Mouse (Mus musculus) embryonic facial prominence, embryonic 11.5 days (tissue): ENCODE results near the gene Chn1. TPM values are rescaled to one million over a fixed set of nuclear protein-coding genes. Genes with fewer than 3 reads are reported as not detected.

Experiments used
- ATAC-seq: fragments of 200-750 bp; cut with Nextera tagmentation; replicated peaks from 2 replicates; pipeline ENCODE4 v1.8.0; 2017; ENCODE audit warnings: low read depth; ENCODE audit not compliant: insufficient number of reproducible peaks, low FRiP score, low TSS enrichment
- DNase-seq: peaks from one replicate; pipeline ENCODE4 v3.0.0-alpha.2; 2015; ENCODE audit warnings: low spot score
- H3K27ac ChIP-seq: fragments of 300-500 bp; sonication (generic); replicated peaks from 2 replicates; pipeline ENCODE4 v1.5.1; 2014; ENCODE audit warnings: mild to moderate bottlenecking, low read depth, low read length, control low read depth
- H3K27me3 ChIP-seq: fragments of 300-500 bp; sonication (generic); 2 replicates; pipeline ENCODE4 v1.6.1; 2014; ENCODE audit warnings: mild to moderate bottlenecking, low read length, moderate library complexity, mixed read lengths; ENCODE audit not compliant: control insufficient read depth, insufficient read depth
- H3K36me3 ChIP-seq: fragments of 300-500 bp; sonication (generic); replicated peaks from 2 replicates; pipeline ENCODE4 v1.6.1; 2014; ENCODE audit warnings: low read depth, mild to moderate bottlenecking, low read length, moderate library complexity, mixed read lengths; ENCODE audit not compliant: control insufficient read depth, insufficient read depth
- H3K4me1 ChIP-seq: fragments of 300-500 bp; sonication (generic); 2 replicates; pipeline ENCODE4 v1.6.1; 2014; ENCODE audit warnings: low read length, mixed read lengths; ENCODE audit not compliant: control insufficient read depth, insufficient read depth
- H3K4me2 ChIP-seq: fragments of 300-500 bp; sonication (generic); 2 replicates; pipeline ENCODE4 v1.6.1; 2014; ENCODE audit warnings: low read depth, mild to moderate bottlenecking, control low read depth, low read length, moderate library complexity
- H3K4me3 ChIP-seq: fragments of 300-500 bp; sonication (generic); 2 replicates; pipeline ENCODE4 v1.5.1; 2014; ENCODE audit warnings: low read depth, low read length, control low read depth
- H3K9ac ChIP-seq: fragments of 300-500 bp; sonication (generic); replicated peaks from 2 replicates; pipeline ENCODE4 v1.6.1; 2014; ENCODE audit warnings: mild to moderate bottlenecking, control low read depth, low read length
- H3K9me3 ChIP-seq: fragments of 300-500 bp; sonication (generic); replicated peaks from 2 replicates; pipeline ENCODE4 v1.6.1; 2016; ENCODE audit warnings: mild to moderate bottlenecking, low read length, inconsistent platforms, mixed read lengths; ENCODE audit not compliant: control insufficient read depth
- WGBS: fragments of 180-500 bp; shearing (Covaris S2); extraction: QIAGEN DNeasy Blood & Tissue Kit; methylation state at CpG from one replicate; pipeline ENCODE4 v1.1.7; 2014; 5-methylcytosine and 5-hydroxymethylcytosine counted together
- polyA plus RNA-seq: library from polyadenylated mRNA; unstranded; fragments of >200 nt; fragmentation: Nextera tagmentation; extraction: Ambion mirVana; gene quantifications from 2 replicates; pipeline ENCODE4 v1.2.1, GENCODE M21; 2014

Chn1 gene
- polyA plus RNA-seq, 1 experiment from 2014 or later, result 61.1 TPM

- Histone ChIP-seq H3K9me3 (no peaks in the 10 kb centered on the region), H3K4me3 (no peak overlapping the region), H3K27me3 (no peaks in the 10 kb centered on the region), H3K27ac (no peak overlapping the region), H3K9ac (no peak overlapping the region), H3K36me3 (no peaks in the 10 kb centered on the region), H3K4me1 (no peaks in the 10 kb centered on the region), H3K4me2 (no peak overlapping the region)
- DNase-seq, result no peak
- no peak for ATAC-seq
- whole genome bisulfite sequencing, result 82% methylated on average over 4 of the region's 4 CpGs
Measured at GRCm38 (mm10) chr2:73654059-73654891, 120.9 kb downstream of the Chn1 start.

GRCm38 (mm10) chr2:73637688-73638087 lies 137.5 kb downstream of the Chn1 start:
- Histone ChIP-seq H3K27me3 (no peaks in the 10 kb centered on the region), H3K9ac (no peak overlapping the region), H3K36me3 (no peaks in the 10 kb centered on the region), H3K27ac (no peak overlapping the region), H3K4me1 (no peaks in the 10 kb centered on the region), H3K4me2 (no peak overlapping the region), H3K9me3 (no peaks in the 10 kb centered on the region), H3K4me3 (no peak overlapping the region)
- ATAC-seq (no peak), DNase-seq (no peak)
- WGBS, result 86% methylated on average over 6 of the region's 6 CpGs

- Histone ChIP-seq H3K27me3 (no peaks in the 10 kb centered on the region), H3K4me3 (no peak overlapping the region), H3K36me3 (no peaks in the 10 kb centered on the region), H3K9me3 (no peaks in the 10 kb centered on the region), H3K27ac (no peak overlapping the region), H3K4me1 (no peaks in the 10 kb centered on the region), H3K4me2 (no peak overlapping the region), H3K9ac (no peak overlapping the region)
- WGBS, result 90% methylated on average over 3 of the region's 3 CpGs
- ATAC-seq (no peak), DNase-seq (no peak)
Measured at GRCm38 (mm10) chr2:73636387-73636786, 138.8 kb downstream of the Chn1 start.

GRCm38 (mm10) chr2:73631816-73632215 lies 143.3 kb downstream of the Chn1 start:
- ATAC-seq (no peak), DNase-seq (no peak)
- no peaks in the 10 kb centered on the region for H3K36me3 ChIP-seq
- H3K9me3 ChIP-seq, result no peaks in the 10 kb centered on the region
- H3K27ac ChIP-seq, result no peak overlapping the region
- no peak overlapping the region for H3K9ac ChIP-seq
- no peak overlapping the region for H3K4me2 ChIP-seq
- H3K27me3 ChIP-seq, result no peaks in the 10 kb centered on the region
- H3K4me3 ChIP-seq, result no peak overlapping the region
- 91% methylated on average over 7 of the region's 7 CpGs for WGBS
- H3K4me1 ChIP-seq, result no peaks in the 10 kb centered on the region

- 54% methylated on average over 4 of the region's 4 CpGs for WGBS
- no peak overlapping the region for H3K4me2 ChIP-seq
- H3K27me3 ChIP-seq, result no peaks in the 10 kb centered on the region
- no peaks in the 10 kb centered on the region for H3K4me1 ChIP-seq
- no peak overlapping the region for H3K27ac ChIP-seq
- H3K36me3 ChIP-seq, result no peaks in the 10 kb centered on the region; the same call in 1 of the 2 replicates
- H3K9ac ChIP-seq, result no peak overlapping the region
- DNase-seq, result no peak
- no peak for ATAC-seq
- H3K4me3 ChIP-seq, result no peak overlapping the region
- H3K9me3 ChIP-seq, result no peaks in the 10 kb centered on the region
Measured at GRCm38 (mm10) chr2:73618486-73619052, 156.6 kb downstream of the Chn1 start.

GRCm38 (mm10) chr2:73616434-73617057 lies 158.6 kb downstream of the Chn1 start:
- Histone ChIP-seq H3K4me3 (no peak overlapping the region), H3K27ac (no peak overlapping the region), H3K4me1 (no peaks in the 10 kb centered on the region), H3K27me3 (no peaks in the 10 kb centered on the region), H3K4me2 (no peak overlapping the region), H3K36me3 (no peaks in the 10 kb centered on the region; the same call in 1 of the 2 replicates), H3K9me3 (no peaks in the 10 kb centered on the region), H3K9ac (no peak overlapping the region)
- ATAC-seq (no peak), DNase-seq (no peak)
- 67% methylated on average over 17 of the region's 17 CpGs for WGBS

- Histone ChIP-seq H3K9ac (no peak overlapping the region), H3K27me3 (no peaks in the 10 kb centered on the region), H3K4me3 (no peak overlapping the region), H3K27ac (no peak overlapping the region), H3K9me3 (no peaks in the 10 kb centered on the region), H3K4me1 (no peaks in the 10 kb centered on the region), H3K4me2 (no peak overlapping the region), H3K36me3 (no peaks in the 10 kb centered on the region; the same call in 1 of the 2 replicates)
- no peak for ATAC-seq
- 86% methylated on average over 5 of the region's 5 CpGs for WGBS
- DNase-seq, result no peak
Measured at GRCm38 (mm10) chr2:73615456-73615855, 159.7 kb downstream of the Chn1 start.

GRCm38 (mm10) chr2:73614303-73614702 lies 160.8 kb downstream of the Chn1 start:
- 94% methylated on average over 8 of the region's 8 CpGs for WGBS
- ATAC-seq (no peak), DNase-seq (no peak)
- no peak overlapping the region for H3K9ac ChIP-seq
- H3K27me3 ChIP-seq, result no peaks in the 10 kb centered on the region
- no peaks in the 10 kb centered on the region for H3K9me3 ChIP-seq
- H3K4me3 ChIP-seq, result no peak overlapping the region
- no peaks in the 10 kb centered on the region; the same call in 1 of the 2 replicates for H3K36me3 ChIP-seq
- H3K4me2 ChIP-seq, result no peak overlapping the region
- H3K27ac ChIP-seq, result no peak overlapping the region
- H3K4me1 ChIP-seq, result no peaks in the 10 kb centered on the region
